Mouse (Mus musculus) ES-Bruce4 (cell line): ENCODE results near the gene Xpo5.

Source experiments
- CTCF ChIP-seq: IDR thresholded peaks from one replicate; pipeline ENCODE4 v1.8.1; 2011; ENCODE audit warnings: low read depth, low read length
- EP300 ChIP-seq: IDR thresholded peaks from 2 replicates; pipeline ENCODE4 v1.6.1; 2011; ENCODE audit warnings: low read depth, low read length; ENCODE audit not compliant: insufficient read depth

GRCm38 (mm10) chr17:46236067-46236466, 33.5 kb downstream of the Xpo5 start:
- no peak for TF ChIP-seq CTCF
- TF ChIP-seq EP300 = no peak
